20 mouse cellular contexts compared by ENCODE assay signal in genomic region chr1:74569739-74570719, GRCm38 (mm10). TPM values are rescaled to one million over a fixed set of nuclear protein-coding genes. Genes with fewer than 3 reads are reported as not detected.
A peak's percentile ranks its signal among the peaks of the same experiment; 100 is the strongest.
DNase-seq lines count a peak whose midpoint lies in the region; TF ChIP-seq lines count a peak whose summit lies in the region.
"Had no signal": no experiment of that assay in that cellular context is flagged by ENCODE, and none has a peak within 500 bp of the region (broad histone marks: within the 10 kb centered on the region; RNA-seq: fewer than 3 reads in every experiment).

No protein-coding gene starts in this region.

- no peak overlapping the region for H3K4me3 ChIP-seq in gastrocnemius, adult 2 months
- H3K4me3 ChIP-seq in left cerebral cortex, adult 2 months = no peak overlapping the region
- H3K4me3 ChIP-seq in testis, adult 2 months (ENCODE audit: control insufficient read depth, low read depth, low read length) = no peak overlapping the region
- H3K4me3 ChIP-seq: hindbrain, embryonic 13.5 days; intestine, embryonic 15.5 days; neural tube, embryonic 13.5 days had no signal

- peak; percentile 5; the same call in 1 of the 2 replicates for TF ChIP-seq CTCF in gastrocnemius, adult 2 months (IDR thresholded peaks at IDR 0.05)
- peak; percentile 10 for TF ChIP-seq CTCF in left cerebral cortex, adult 2 months (IDR thresholded peaks at IDR 0.05)
- no peak for TF ChIP-seq CTCF in testis, adult 2 months (IDR thresholded peaks at IDR 0.05; ENCODE audit: control insufficient read depth, insufficient read depth, insufficient replicate concordance, low read depth, low read length)

- no peaks in the 10 kb centered on the region for H3K27me3 ChIP-seq in testis, adult 2 months (ENCODE audit: control insufficient read depth, insufficient read depth, low read length)
- H3K27me3 ChIP-seq: CH12.LX; hindbrain, embryonic 13.5 days; intestine, embryonic 15.5 days; neural tube, embryonic 13.5 days had no signal

- H3K4me1 ChIP-seq in testis, adult 2 months (ENCODE audit: control insufficient read depth, insufficient read depth, low read length) = no peaks in the 10 kb centered on the region
- H3K4me1 ChIP-seq: hindbrain, embryonic 13.5 days; intestine, embryonic 15.5 days; neural tube, embryonic 13.5 days had no signal

- peak; percentile 46 for DNase-seq in gastrocnemius, adult 2 months
- no peak for DNase-seq in gastrocnemius, postnatal 14 days
- DNase-seq in left cerebral cortex, adult 2 months (ENCODE audit: extremely low spot score in 1 of 2, low spot score in 2 of 2) = no peak
- no peak for DNase-seq in left cerebral cortex, adult 9 months (ENCODE audit: low spot score in 2 of 2)
- DNase-seq in testis, postnatal 14 days (ENCODE audit: low spot score) = no peak
- no peak for DNase-seq in adrenal gland, postnatal 25 days
- DNase-seq: cerebellum, postnatal 10 days; embryo, embryonic 11 days; heart, adult 18-20 months; heart, postnatal 10 days; kidney, adult 9 months; kidney, postnatal 4 days; layer of hippocampus, adult 9-11 months; thymus, postnatal 4 days had no signal

- peak; percentile 23; the same call in 1 of the 2 replicates for TF ChIP-seq POLR2A in testis, adult 2 months (IDR thresholded peaks at IDR 0.05; ENCODE audit: control insufficient read depth, low read depth, low read length)

- peaks cover 6% of the 10 kb centered on the region for H3K36me3 ChIP-seq in testis, adult 2 months (ENCODE audit: control insufficient read depth, insufficient read depth, low read length)

- no peak overlapping the region for H3K27ac ChIP-seq in gastrocnemius, adult 2 months
- no peak overlapping the region for H3K27ac ChIP-seq in left cerebral cortex, adult 2 months
- H3K27ac ChIP-seq in testis, adult 2 months (ENCODE audit: control insufficient read depth, insufficient read depth, low read depth, low read length) = no peak overlapping the region
- H3K27ac ChIP-seq: hindbrain, embryonic 13.5 days; intestine, embryonic 15.5 days; neural tube, embryonic 13.5 days had no signal

- intact Hi-C loops in gastrocnemius, adult 2 months (cut with DNase I) = no loop called here
- intact Hi-C loops in gastrocnemius, postnatal 14 days (cut with DNase I; ENCODE audit: low total_unique reads) = no loop called here
- intact Hi-C loops in left cerebral cortex, adult 2 months (cut with DNase I) = no loop called here

RNA-seq across cellular contexts. Expression of gene Zfp142, which starts 18.0 kb away (rescaled TPM):
- total RNA-seq in gastrocnemius, adult 2 months (2021) = 10 to 100 TPM in 1 of 2 experiments, 1 to 10 TPM in 1; 8.1 to 15.5 TPM
- 1 to 10 TPM; 7.7 to 8.5 TPM for total RNA-seq in gastrocnemius, postnatal 14 days (2021)
- 10 to 100 TPM; 36.1 to 36.7 TPM for total RNA-seq in left cerebral cortex, adult 2 months (2021)
- polyA plus RNA-seq in testis, adult 2 months (2012; rRNA removed) = 7.5 and 7.9 TPM in 2 replicates
- total RNA-seq in adrenal gland, postnatal 25 days (2021) = 15.7 and 17.7 TPM in 2 replicates

RNA-seq across cellular contexts. Expression of gene Bcs1l, which starts 18.1 kb away (rescaled TPM):
- total RNA-seq in gastrocnemius, adult 2 months (2021) = 10 to 100 TPM; 16.9 to 26.2 TPM
- 10 to 100 TPM; 13.1 to 16.8 TPM for total RNA-seq in gastrocnemius, postnatal 14 days (2021)
- 10 to 100 TPM; 22.9 to 23.7 TPM for total RNA-seq in left cerebral cortex, adult 2 months (2021)
- 4.5 and 5.2 TPM in 2 replicates for polyA plus RNA-seq in testis, adult 2 months (2012; rRNA removed)
- total RNA-seq in adrenal gland, postnatal 25 days (2021) = 30.3 and 30.8 TPM in 2 replicates

RNA-seq across cellular contexts. Expression of gene Usp37, which starts 25.9 kb away (rescaled TPM):
- 1 to 10 TPM; 8.7 to 9.0 TPM for total RNA-seq in gastrocnemius, adult 2 months (2021)
- total RNA-seq in gastrocnemius, postnatal 14 days (2021) = 10 to 100 TPM in 1 of 2 experiments, 1 to 10 TPM in 1; 6.6 to 10.6 TPM
- 10 to 100 TPM; 27.9 to 30.7 TPM for total RNA-seq in left cerebral cortex, adult 2 months (2021)
- 23.7 and 23.8 TPM in 2 replicates for polyA plus RNA-seq in testis, adult 2 months (2012; rRNA removed)
- total RNA-seq in adrenal gland, postnatal 25 days (2021) = 16.5 and 25.3 TPM in 2 replicates

RNA-seq across cellular contexts. Expression of gene Plcd4, which starts 27.3 kb away (rescaled TPM):
- total RNA-seq in gastrocnemius, adult 2 months (2021) = 100 to 1,000 TPM in 1 of 2 experiments, 10 to 100 TPM in 1; 67.8 to 126 TPM
- total RNA-seq in gastrocnemius, postnatal 14 days (2021) = 10 to 100 TPM; 72.7 to 76.3 TPM
- total RNA-seq in left cerebral cortex, adult 2 months (2021) = 10 to 100 TPM; 16.0 to 16.7 TPM
- polyA plus RNA-seq in testis, adult 2 months (2012; rRNA removed) = 69.7 and 84.0 TPM in 2 replicates
- 0.24 and 0.82 TPM in 2 replicates for total RNA-seq in adrenal gland, postnatal 25 days (2021)
- total RNA-seq: heart, postnatal 10 days had no signal
- polyA plus RNA-seq: small intestine, adult 2 months had no signal

RNA-seq across cellular contexts. Expression of gene Rnf25, which starts 31.2 kb away (rescaled TPM):
- 10 to 100 TPM; 18.9 to 20.2 TPM for total RNA-seq in gastrocnemius, adult 2 months (2021)
- total RNA-seq in gastrocnemius, postnatal 14 days (2021) = 10 to 100 TPM; 14.6 to 16.1 TPM
- 10 to 100 TPM; 64.1 to 71.2 TPM for total RNA-seq in left cerebral cortex, adult 2 months (2021)
- polyA plus RNA-seq in testis, adult 2 months (2012; rRNA removed) = 175 and 194 TPM in 2 replicates
- 46.4 and 56.7 TPM in 2 replicates for total RNA-seq in adrenal gland, postnatal 25 days (2021)
